Mouse (Mus musculus) erythroid progenitor cell, adult 5-6 weeks (primary cell): ENCODE measurements at regions not wholly inside any gene's neighbourhood (a gene's known extent, or its start where the extent isn't known, plus 50 kb on each side); places are given as distances from the start of the nearest gene placed in this dataset.

Source experiments
- ATAC-seq: replicated peaks from 2 replicates; pipeline ENCODE4 v1.8.0; 2016; ENCODE audit warnings: moderate number of reproducible peaks, mild to moderate bottlenecking, moderate TSS enrichment, inconsistent platforms; ENCODE audit not compliant: poor library complexity, low FRiP score, severe bottlenecking

GRCm38 (mm10) chr9:85458356-85458755 lies 131.2 kb upstream of the Tent5a start:
- no peak for ATAC-seq

- ATAC-seq = no peak
These were observed 130.3 kb upstream of the Tent5a start for GRCm38 (mm10) chr9:85457400-85457799.

- no peak for ATAC-seq
These were observed 128.2 kb upstream of the Tent5a start for GRCm38 (mm10) chr9:85455382-85455781.

- no peak for ATAC-seq
These were observed 125.2 kb upstream of the Tent5a start for GRCm38 (mm10) chr9:85452196-85452857.

GRCm38 (mm10) chr9:85451349-85451748 lies 124.2 kb upstream of the Tent5a start:
- no peak for ATAC-seq

- ATAC-seq = no peak
These were observed 123.7 kb upstream of the Tent5a start for GRCm38 (mm10) chr9:85450877-85451276.

GRCm38 (mm10) chr9:85449493-85449892 lies 122.3 kb upstream of the Tent5a start:
- no peak for ATAC-seq

- ATAC-seq = no peak
These were observed 115.8 kb upstream of the Tent5a start for GRCm38 (mm10) chr9:85442761-85443505.

GRCm38 (mm10) chr9:85439664-85440063 lies 112.5 kb upstream of the Tent5a start:
- ATAC-seq = no peak

GRCm38 (mm10) chr9:85432220-85432619 lies 105.1 kb upstream of the Tent5a start:
- no peak for ATAC-seq

- no peak for ATAC-seq
These were observed 99.7 kb upstream of the Tent5a start for GRCm38 (mm10) chr9:85426809-85427208.

- no peak for ATAC-seq
These were observed 96.8 kb upstream of the Tent5a start for GRCm38 (mm10) chr9:85423908-85424307.

- no peak for ATAC-seq
These were observed 87.2 kb upstream of the Tent5a start for GRCm38 (mm10) chr9:85414391-85414790.

- no peak for ATAC-seq
These were observed 86.7 kb upstream of the Tent5a start for GRCm38 (mm10) chr9:85413813-85414212.

- ATAC-seq = no peak
These were observed 83.6 kb upstream of the Tent5a start for GRCm38 (mm10) chr9:85410643-85411296.

- ATAC-seq = no peak
These were observed 82.9 kb upstream of the Tent5a start for GRCm38 (mm10) chr9:85409974-85410506.

GRCm38 (mm10) chr9:85408461-85408860 lies 81.3 kb upstream of the Tent5a start:
- ATAC-seq = no peak

- ATAC-seq = no peak
These were observed 80.4 kb upstream of the Tent5a start for GRCm38 (mm10) chr9:85407592-85407991.

- ATAC-seq = no peak
These were observed 74.6 kb upstream of the Tent5a start for GRCm38 (mm10) chr9:85401736-85402135.

- no peak for ATAC-seq
These were observed 73.6 kb upstream of the Tent5a start for GRCm38 (mm10) chr9:85400600-85401313.
